Mouse (Mus musculus) left cerebral cortex, adult 2 months (tissue): Measurements from ENCODE around the gene Tbc1d14. TPM values are rescaled to one million over a fixed set of nuclear protein-coding genes. Genes with fewer than 3 reads are reported as not detected.

Source experiments
- DNase-seq, 2 experiments: peaks; one replicate each; pipeline ENCODE4 v3.0.0; 2021 to 2022; ENCODE audit warnings: low spot score in 2 of 2, mixed read lengths in 1 of 2; ENCODE audit errors: extremely low spot score in 1 of 2
- H3K27ac ChIP-seq: fragments of 200-600 bp; 2 replicates; pipeline ENCODE4 v1.8.1; 2022
- H3K4me3 ChIP-seq: fragments of 200-600 bp; 2 replicates; pipeline ENCODE4 v1.8.1; 2022
- CTCF ChIP-seq: fragments of 200-600 bp; IDR thresholded peaks from 2 replicates; pipeline ENCODE4 v1.8.1; 2022; ENCODE audit warnings: antibody characterized with exemption, mild to moderate bottlenecking, moderate library complexity
- intact Hi-C: fragments of 180-260 bp; cut with DNase I; formaldehyde crosslinking; loops from one replicate; pipeline ENCODE4 v1.15.1; 2025
- long read RNA-seq, 2 experiments: library from polyadenylated mRNA; stranded (forward); transcript quantifications; one replicate each; pipeline ENCODE4 v2.0.0; 2021; ENCODE audit warnings: borderline mapping rate in 2 of 2
- total RNA-seq, 2 experiments: library from RNA; stranded (reverse); gene quantifications; 2 replicates each; pipeline ENCODE4 v1.2.3; 2021

Tbc1d14 gene
- 10 to 100 TPM; 82.0 to 82.4 TPM for total RNA-seq
- long read RNA-seq, experiment 1, full-length matches to known transcripts, result 39 of 61 reads
- long read RNA-seq, experiment 1, partial matches to known transcripts, result 3 of 61 reads
- long read RNA-seq, experiment 1, other reads (novel, unspliced or antisense), result 19 of 61 reads
- long read RNA-seq, experiment 2, full-length matches to known transcripts, result 26 of 40 reads
- long read RNA-seq, experiment 2, partial matches to known transcripts, result 5 of 40 reads
- long read RNA-seq, experiment 2, other reads (novel, unspliced or antisense), result 9 of 40 reads

- Histone ChIP-seq H3K4me3 (no peak within 1 kb of the TSS), H3K27ac (peak within 1 kb of the TSS; percentile 40)
- TF ChIP-seq CTCF, result no peak
- DNase-seq, result no peak
- intact Hi-C loops, result no loop called here
Measured at GRCm38 (mm10) chr5:36593176-36593575, at the start of gene Tbc1d14. TSS of gene Tbc1d14 (minus strand) at chr5:36593276.

- DNase-seq, result no peak
- Histone ChIP-seq H3K4me3 (no peak overlapping the region), H3K27ac (no peak overlapping the region)
- TF ChIP-seq CTCF, result no peak
- intact Hi-C loops, result no loop called here
Measured at GRCm38 (mm10) chr5:36625612-36626011, 32.5 kb upstream of the Tbc1d14 start.

GRCm38 (mm10) chr5:36623670-36624069, 30.6 kb upstream of the Tbc1d14 start:
- Histone ChIP-seq H3K27ac (no peak overlapping the region), H3K4me3 (no peak overlapping the region)
- no peak for DNase-seq
- TF ChIP-seq CTCF, result no peak
- intact Hi-C loops, result no loop called here

GRCm38 (mm10) chr5:36621058-36621449, 28.0 kb upstream of the Tbc1d14 start:
- intact Hi-C loops, result no loop called here
- H3K4me3 ChIP-seq, result no peak overlapping the region
- no peak for TF ChIP-seq CTCF
- peak overlapping the region; percentile 85 for H3K27ac ChIP-seq
- DNase-seq, result no peak

- Histone ChIP-seq H3K27ac (peak overlapping the region; percentile 85), H3K4me3 (no peak overlapping the region)
- TF ChIP-seq CTCF, result no peak
- intact Hi-C loops, result no loop called here
- no peak for DNase-seq
Measured at GRCm38 (mm10) chr5:36620409-36621057, 27.5 kb upstream of the Tbc1d14 start.

GRCm38 (mm10) chr5:36618890-36619289, 25.8 kb upstream of the Tbc1d14 start:
- DNase-seq, result no peak
- H3K4me3 ChIP-seq, result no peak overlapping the region
- H3K27ac ChIP-seq, result no peak overlapping the region

GRCm38 (mm10) chr5:36618356-36618755, 25.3 kb upstream of the Tbc1d14 start:
- no peak for TF ChIP-seq CTCF
- intact Hi-C loops, result no loop called here
- DNase-seq, result no peak
- Histone ChIP-seq H3K4me3 (no peak overlapping the region), H3K27ac (no peak overlapping the region)

More at GRCm38 (mm10) chr5:36618890-36619289, 25.8 kb upstream of the Tbc1d14 start:
- intact Hi-C loops, result no loop called here
- TF ChIP-seq CTCF, result no peak

GRCm38 (mm10) chr5:36614124-36614523, 21.0 kb upstream of the Tbc1d14 start:
- Histone ChIP-seq H3K27ac (no peak overlapping the region), H3K4me3 (no peak overlapping the region)
- no peak for DNase-seq
- no peak for TF ChIP-seq CTCF
- intact Hi-C loops, result no loop called here

GRCm38 (mm10) chr5:36608939-36609499, 15.9 kb upstream of the Tbc1d14 start:
- no peak overlapping the region for H3K27ac ChIP-seq
- intact Hi-C loops, result no loop called here
- DNase-seq, result no peak
- TF ChIP-seq CTCF, result no peak
- H3K4me3 ChIP-seq, result no peak overlapping the region

GRCm38 (mm10) chr5:36603031-36603430, 10.0 kb upstream of the Tbc1d14 start:
- DNase-seq, result peak in 1 of 2 experiments; percentile 56
- Histone ChIP-seq H3K4me3 (no peak overlapping the region), H3K27ac (no peak overlapping the region; the same call in 1 of the 2 replicates)
- intact Hi-C loops, result loop anchor here (1.0 kb wide), 1 partner anchor 139 kb away; no protein-coding TSS in a partner anchor
- peak; percentile 79 for TF ChIP-seq CTCF

- DNase-seq, result no peak
- H3K4me3 ChIP-seq, result no peak overlapping the region
- TF ChIP-seq CTCF, result no peak
- H3K27ac ChIP-seq, result no peak overlapping the region; the same call in 1 of the 2 replicates
- intact Hi-C loops, result no loop called here
Measured at GRCm38 (mm10) chr5:36602028-36602427, 9.0 kb upstream of the Tbc1d14 start.

- H3K4me3 ChIP-seq, result no peak overlapping the region
- no peak for DNase-seq
- H3K27ac ChIP-seq, result no peak overlapping the region; the same call in 1 of the 2 replicates
- TF ChIP-seq CTCF, result no peak
- intact Hi-C loops, result no loop called here
Measured at GRCm38 (mm10) chr5:36601492-36601891, 8.4 kb upstream of the Tbc1d14 start.
